Mouse (Mus musculus) lung, adult 2 months (tissue): ENCODE data around the gene Gm28998. TPM values are rescaled to one million over a fixed set of nuclear protein-coding genes. Genes with fewer than 3 reads are reported as not detected.
"Not testable (repeated sequence)": the region's sequence is repeated elsewhere in the genome, so short reads cannot be mapped to it uniquely, and the experiment has no call there.

Experiments used
- DNase-seq: peaks from one replicate; pipeline ENCODE4 v3.0.0; 2022
- H3K4me1 ChIP-seq: fragments of 200-500 bp; 2 replicates; pipeline ENCODE4 v1.6.1; 2011; ENCODE audit warnings: low read length; ENCODE audit not compliant: control insufficient read depth, insufficient read depth
- H3K4me3 ChIP-seq: fragments of 200-500 bp; replicated peaks from 2 replicates; pipeline ENCODE3; 2011; ENCODE audit warnings: low read depth, mild to moderate bottlenecking, control low read depth, low read length; ENCODE audit errors: extremely low read depth
- WGBS: fragments of 180-500 bp; shearing (Covaris S2); methylation state at CpG from one replicate; pipeline ENCODE4 v1.1.7; 2018; 5-methylcytosine and 5-hydroxymethylcytosine counted together
- polyA plus RNA-seq: library from polyadenylated mRNA; depleted of rRNA; stranded (reverse); fragments of >200 nt; gene quantifications from 2 replicates; pipeline ENCODE4 v1.2.3, GENCODE M21; 2012; rRNA removed

Gene Gm28998
- polyA plus RNA-seq: not detected in 2 replicates

DNA sequence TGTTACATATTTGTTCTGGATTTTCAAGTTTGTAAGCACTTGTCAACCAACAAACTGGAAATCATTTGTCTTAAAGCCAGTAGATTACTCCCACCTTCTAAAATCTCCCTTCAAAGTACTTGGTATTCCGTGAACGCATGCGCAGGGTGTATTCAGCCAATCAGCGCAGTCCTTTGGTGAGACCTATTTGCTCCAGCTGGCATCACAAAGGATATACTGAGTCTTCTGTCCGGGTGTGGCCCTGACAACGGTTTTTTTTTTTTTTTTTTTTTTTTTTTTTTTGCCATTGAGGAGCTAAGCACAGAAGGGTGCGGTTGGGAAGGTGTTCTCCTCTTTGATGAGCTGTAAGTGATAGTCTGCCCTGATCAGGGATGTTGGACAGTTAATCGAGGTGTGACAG is at the start of gene Gm28998:
Gene Gm28998 (plus strand): TSS at position 301 of the 400 bp plus-strand sequence.
- not testable (repeated sequence) for H3K4me3 ChIP-seq, H3K4me1 ChIP-seq, DNase-seq
- WGBS: no CpG with 5 or more reads among the region's 8 CpGs

Other genes starting within 250 kb of the Gm28998 start
- gene Gm21244, start 84.5 kb upstream of the Gm28998 start, polyA plus RNA-seq: not detected in 2 replicates
- not detected in 2 replicates for gene Gm21788, start 151.2 kb downstream of the Gm28998 start, polyA plus RNA-seq